Mouse (Mus musculus): Measurements from ENCODE around the gene Ina. TPM values are rescaled to one million over a fixed set of nuclear protein-coding genes. Genes with fewer than 3 reads are reported as not detected.

The Ina gene
- polyA plus RNA-seq, 1 experiment from 2014 or later, result 0.43 TPM

GRCm38 (mm10) chr19:47029796-47030195 is 15.3 kb downstream of the Ina start:
- no peak for ATAC-seq (replicated peaks; ENCODE audit: insufficient number of reproducible peaks, low FRiP score, low TSS enrichment)
- no peaks in the 10 kb centered on the region for H3K9me3 ChIP-seq (replicated peaks; ENCODE audit: control insufficient read depth, low read length)
- no peak overlapping the region for H3K4me3 ChIP-seq (ENCODE audit: low read depth, low read length)
- H3K36me3 ChIP-seq (ENCODE audit: control insufficient read depth, insufficient read depth, low read length), result peaks cover 7% of the 10 kb centered on the region
- no peaks in the 10 kb centered on the region for H3K27me3 ChIP-seq (ENCODE audit: control insufficient read depth, insufficient read depth, low read length)
- H3K27ac ChIP-seq (ENCODE audit: low read depth, low read length), result no peak overlapping the region
- H3K4me2 ChIP-seq, result no peak overlapping the region
- H3K9ac ChIP-seq (ENCODE audit: low read depth, low read length), result no peak overlapping the region
- H3K4me1 ChIP-seq (ENCODE audit: control insufficient read depth, insufficient read depth, low read length), result no peaks in the 10 kb centered on the region
- WGBS (ENCODE audit: insufficient replicate concordance), result 82% methylated on average over 9 of the region's 9 CpGs

- H3K27me3 ChIP-seq (ENCODE audit: control insufficient read depth, insufficient read depth, low read length), result no peaks in the 10 kb centered on the region
- H3K9ac ChIP-seq (ENCODE audit: low read depth, low read length), result no peak overlapping the region
- peaks cover 7% of the 10 kb centered on the region for H3K36me3 ChIP-seq (ENCODE audit: control insufficient read depth, insufficient read depth, low read length)
- H3K27ac ChIP-seq (ENCODE audit: low read depth, low read length), result no peak overlapping the region
- 88% methylated on average over 6 of the region's 6 CpGs for WGBS (ENCODE audit: insufficient replicate concordance)
- no peak overlapping the region for H3K4me2 ChIP-seq
- H3K9me3 ChIP-seq (replicated peaks; ENCODE audit: control insufficient read depth, low read length), result no peaks in the 10 kb centered on the region
- H3K4me1 ChIP-seq (ENCODE audit: control insufficient read depth, insufficient read depth, low read length), result no peaks in the 10 kb centered on the region
- no peak for ATAC-seq (replicated peaks; ENCODE audit: insufficient number of reproducible peaks, low FRiP score, low TSS enrichment)
- no peak overlapping the region for H3K4me3 ChIP-seq (ENCODE audit: low read depth, low read length)
Measured at GRCm38 (mm10) chr19:47031770-47032169, 17.3 kb downstream of the Ina start.

GRCm38 (mm10) chr19:47034916-47035315 is 20.4 kb downstream of the Ina start:
- no peaks in the 10 kb centered on the region for H3K9me3 ChIP-seq (replicated peaks; ENCODE audit: control insufficient read depth, low read length)
- H3K27me3 ChIP-seq (ENCODE audit: control insufficient read depth, insufficient read depth, low read length), result no peaks in the 10 kb centered on the region
- no peak overlapping the region for H3K4me3 ChIP-seq (ENCODE audit: low read depth, low read length)
- H3K4me1 ChIP-seq (ENCODE audit: control insufficient read depth, insufficient read depth, low read length), result no peaks in the 10 kb centered on the region
- no peak overlapping the region for H3K4me2 ChIP-seq
- no peak for ATAC-seq (replicated peaks; ENCODE audit: insufficient number of reproducible peaks, low FRiP score, low TSS enrichment)
- H3K9ac ChIP-seq (ENCODE audit: low read depth, low read length), result no peak overlapping the region
- H3K36me3 ChIP-seq (ENCODE audit: control insufficient read depth, insufficient read depth, low read length), result peaks cover 7% of the 10 kb centered on the region
- no peak overlapping the region for H3K27ac ChIP-seq (ENCODE audit: low read depth, low read length)
- WGBS (ENCODE audit: insufficient replicate concordance), result 88% methylated on average over 4 of the region's 4 CpGs

GRCm38 (mm10) chr19:47036596-47036995 is 22.1 kb downstream of the Ina start:
- no peak overlapping the region for H3K4me3 ChIP-seq (ENCODE audit: low read depth, low read length)
- no peak overlapping the region for H3K27ac ChIP-seq (ENCODE audit: low read depth, low read length)
- H3K9me3 ChIP-seq (replicated peaks; ENCODE audit: control insufficient read depth, low read length), result no peaks in the 10 kb centered on the region
- H3K9ac ChIP-seq (ENCODE audit: low read depth, low read length), result no peak overlapping the region
- no peaks in the 10 kb centered on the region for H3K27me3 ChIP-seq (ENCODE audit: control insufficient read depth, insufficient read depth, low read length)
- WGBS (ENCODE audit: insufficient replicate concordance), result 85% methylated on average over 3 of the region's 3 CpGs
- peaks cover 12% of the 10 kb centered on the region for H3K36me3 ChIP-seq (ENCODE audit: control insufficient read depth, insufficient read depth, low read length)
- no peak overlapping the region for H3K4me2 ChIP-seq
- no peaks in the 10 kb centered on the region for H3K4me1 ChIP-seq (ENCODE audit: control insufficient read depth, insufficient read depth, low read length)
- ATAC-seq (replicated peaks; ENCODE audit: insufficient number of reproducible peaks, low FRiP score, low TSS enrichment), result no peak

- Histone ChIP-seq H3K27me3 (ENCODE audit: control insufficient read depth, insufficient read depth, low read length) (no peaks in the 10 kb centered on the region), H3K36me3 (ENCODE audit: control insufficient read depth, insufficient read depth, low read length) (peaks cover 4% of the 10 kb centered on the region)
Measured at GRCm38 (mm10) chr19:47040720-47041473, 26.4 kb downstream of the Ina start.

GRCm38 (mm10) chr19:47043608-47044007 is 29.1 kb downstream of the Ina start:
- no peaks in the 10 kb centered on the region for H3K27me3 ChIP-seq (ENCODE audit: control insufficient read depth, insufficient read depth, low read length)
- no peak overlapping the region for H3K9ac ChIP-seq (ENCODE audit: low read depth, low read length)
- no peak overlapping the region for H3K27ac ChIP-seq (ENCODE audit: low read depth, low read length)
- WGBS (ENCODE audit: insufficient replicate concordance), result 82% methylated on average over 3 of the region's 3 CpGs
- H3K9me3 ChIP-seq (replicated peaks; ENCODE audit: control insufficient read depth, low read length), result no peaks in the 10 kb centered on the region
- peaks cover 10% of the 10 kb centered on the region for H3K36me3 ChIP-seq (ENCODE audit: control insufficient read depth, insufficient read depth, low read length)
- ATAC-seq (replicated peaks; ENCODE audit: insufficient number of reproducible peaks, low FRiP score, low TSS enrichment), result no peak
- H3K4me3 ChIP-seq (ENCODE audit: low read depth, low read length), result no peak overlapping the region
- H3K4me1 ChIP-seq (ENCODE audit: control insufficient read depth, insufficient read depth, low read length), result no peaks in the 10 kb centered on the region
- H3K4me2 ChIP-seq, result no peak overlapping the region

More at GRCm38 (mm10) chr19:47040720-47041473, 26.4 kb downstream of the Ina start:
- Histone ChIP-seq H3K9me3 (replicated peaks; ENCODE audit: control insufficient read depth, low read length) (no peaks in the 10 kb centered on the region), H3K4me2 (no peak overlapping the region), H3K4me3 (ENCODE audit: low read depth, low read length) (no peak overlapping the region), H3K27ac (ENCODE audit: low read depth, low read length) (no peak overlapping the region), H3K9ac (ENCODE audit: low read depth, low read length) (no peak overlapping the region), H3K4me1 (ENCODE audit: control insufficient read depth, insufficient read depth, low read length) (no peaks in the 10 kb centered on the region)
- 90% methylated on average over 3 of the region's 3 CpGs for WGBS (ENCODE audit: insufficient replicate concordance)
- ATAC-seq (replicated peaks; ENCODE audit: insufficient number of reproducible peaks, low FRiP score, low TSS enrichment), result no peak

GRCm38 (mm10) chr19:47046343-47046742 is 31.8 kb downstream of the Ina start:
- Histone ChIP-seq H3K4me3 (ENCODE audit: low read depth, low read length) (no peak overlapping the region), H3K27ac (ENCODE audit: low read depth, low read length) (no peak overlapping the region), H3K9ac (ENCODE audit: low read depth, low read length) (no peak overlapping the region), H3K4me1 (ENCODE audit: control insufficient read depth, insufficient read depth, low read length) (peaks cover 3% of the 10 kb centered on the region; the same call in 1 of the 2 replicates), H3K27me3 (ENCODE audit: control insufficient read depth, insufficient read depth, low read length) (no peaks in the 10 kb centered on the region), H3K9me3 (replicated peaks; ENCODE audit: control insufficient read depth, low read length) (no peaks in the 10 kb centered on the region), H3K36me3 (ENCODE audit: control insufficient read depth, insufficient read depth, low read length) (peaks cover 6% of the 10 kb centered on the region; the same call in 1 of the 2 replicates), H3K4me2 (no peak overlapping the region)
- no peak for ATAC-seq (replicated peaks; ENCODE audit: insufficient number of reproducible peaks, low FRiP score, low TSS enrichment)
- WGBS (ENCODE audit: insufficient replicate concordance), result 100% methylated on average over 1 of the region's 1 CpGs

- Histone ChIP-seq H3K4me3 (ENCODE audit: low read depth, low read length) (no peak overlapping the region), H3K9ac (ENCODE audit: low read depth, low read length) (no peak overlapping the region), H3K36me3 (ENCODE audit: control insufficient read depth, insufficient read depth, low read length) (peaks cover 6% of the 10 kb centered on the region; the same call in 1 of the 2 replicates), H3K27me3 (ENCODE audit: control insufficient read depth, insufficient read depth, low read length) (no peaks in the 10 kb centered on the region), H3K9me3 (replicated peaks; ENCODE audit: control insufficient read depth, low read length) (no peaks in the 10 kb centered on the region), H3K4me1 (ENCODE audit: control insufficient read depth, insufficient read depth, low read length) (peaks cover 3% of the 10 kb centered on the region; the same call in 1 of the 2 replicates), H3K27ac (ENCODE audit: low read depth, low read length) (no peak overlapping the region), H3K4me2 (no peak overlapping the region)
- WGBS (ENCODE audit: insufficient replicate concordance), result 84% methylated on average over 13 of the region's 13 CpGs
- no peak for ATAC-seq (replicated peaks; ENCODE audit: insufficient number of reproducible peaks, low FRiP score, low TSS enrichment)
Measured at GRCm38 (mm10) chr19:47047236-47047833, 32.8 kb downstream of the Ina start.

All from heart, embryonic 11.5 days (tissue).